Mouse (Mus musculus) induced T-regulatory cell, adult 2 months (primary cell): ENCODE measurements around the gene Atp2a2.

Experiments
- DNase-seq: peaks from one replicate; pipeline ENCODE4 v3.0.0-alpha.2; 2012; ENCODE audit warnings: low read depth

Gene Atp2a2

GRCm38 (mm10) chr5:122519043-122519660 is 17.1 kb upstream of the Atp2a2 start:
- no peak for DNase-seq

- DNase-seq: no peak
These were observed 16.2 kb upstream of the Atp2a2 start for GRCm38 (mm10) chr5:122518247-122518646.

- no peak for DNase-seq
These were observed 14.9 kb upstream of the Atp2a2 start for GRCm38 (mm10) chr5:122516901-122517300.

- no peak for DNase-seq
These were observed 14.2 kb upstream of the Atp2a2 start for GRCm38 (mm10) chr5:122516029-122516730.

- no peak for DNase-seq
These were observed 12.1 kb upstream of the Atp2a2 start for GRCm38 (mm10) chr5:122514127-122514521.

- DNase-seq: no peak
These were observed 11.5 kb upstream of the Atp2a2 start for GRCm38 (mm10) chr5:122513421-122514126.

- no peak for DNase-seq
These were observed 10.0 kb upstream of the Atp2a2 start for GRCm38 (mm10) chr5:122512011-122512410.

- DNase-seq: peak; percentile 28
These were observed 9.4 kb upstream of the Atp2a2 start for GRCm38 (mm10) chr5:122511405-122511804.

- no peak for DNase-seq
These were observed 8.7 kb upstream of the Atp2a2 start for GRCm38 (mm10) chr5:122510651-122511157.

- no peak for DNase-seq
These were observed 7.6 kb upstream of the Atp2a2 start for GRCm38 (mm10) chr5:122509608-122510007.

- DNase-seq: no peak
These were observed 6.9 kb upstream of the Atp2a2 start for GRCm38 (mm10) chr5:122508861-122509306.

- no peak for DNase-seq
These were observed 5.4 kb upstream of the Atp2a2 start for GRCm38 (mm10) chr5:122507396-122507795.

GRCm38 (mm10) chr5:122506462-122506861 is 4.4 kb upstream of the Atp2a2 start:
- DNase-seq: peak; percentile 45

- no peak for DNase-seq
These were observed 3.5 kb upstream of the Atp2a2 start for GRCm38 (mm10) chr5:122505554-122505953.

- DNase-seq: no peak
These were observed 1.7 kb upstream of the Atp2a2 start for GRCm38 (mm10) chr5:122503760-122504119.

- no peak for DNase-seq
These were observed 1.2 kb upstream of the Atp2a2 start for GRCm38 (mm10) chr5:122503015-122503759.

- peak; percentile 65 for DNase-seq
These were observed 636 bp downstream of the Atp2a2 start for GRCm38 (mm10) chr5:122501101-122502076.

- no peak for DNase-seq
These were observed 1.5 kb downstream of the Atp2a2 start for GRCm38 (mm10) chr5:122500563-122500962.

- peak; percentile 47 for DNase-seq
These were observed 1.9 kb downstream of the Atp2a2 start for GRCm38 (mm10) chr5:122500141-122500540.

- DNase-seq: no peak
These were observed 4.0 kb downstream of the Atp2a2 start for GRCm38 (mm10) chr5:122498046-122498445.

GRCm38 (mm10) chr5:122496990-122497389 is 5.0 kb downstream of the Atp2a2 start:
- no peak for DNase-seq
